Mouse (Mus musculus) heart, postnatal 14 days (tissue): ENCODE results near the gene Rictor. TPM values are rescaled to one million over a fixed set of nuclear protein-coding genes. Genes with fewer than 3 reads are reported as not detected.

Experiments used
- DNase-seq, 2 experiments: peaks; one replicate each; pipeline ENCODE4 v3.0.0; 2021 to 2022
- intact Hi-C: fragments of 180-260 bp; cut with DNase I; formaldehyde crosslinking; loops from one replicate; pipeline ENCODE4 v1.15.1; 2025
- long read RNA-seq, 2 experiments: library from polyadenylated mRNA; stranded (forward); transcript quantifications; one replicate each; pipeline ENCODE4 v2.0.0; 2021
- total RNA-seq, 2 experiments: library from RNA; stranded (reverse); gene quantifications; 2 replicates each; pipeline ENCODE4 v1.2.3; 2021

Rictor gene
- total RNA-seq = 10 to 100 TPM; 15.7 to 16.5 TPM
- long read RNA-seq, experiment 1 = 0 reads
- long read RNA-seq, experiment 2 = 0 reads

DNA sequence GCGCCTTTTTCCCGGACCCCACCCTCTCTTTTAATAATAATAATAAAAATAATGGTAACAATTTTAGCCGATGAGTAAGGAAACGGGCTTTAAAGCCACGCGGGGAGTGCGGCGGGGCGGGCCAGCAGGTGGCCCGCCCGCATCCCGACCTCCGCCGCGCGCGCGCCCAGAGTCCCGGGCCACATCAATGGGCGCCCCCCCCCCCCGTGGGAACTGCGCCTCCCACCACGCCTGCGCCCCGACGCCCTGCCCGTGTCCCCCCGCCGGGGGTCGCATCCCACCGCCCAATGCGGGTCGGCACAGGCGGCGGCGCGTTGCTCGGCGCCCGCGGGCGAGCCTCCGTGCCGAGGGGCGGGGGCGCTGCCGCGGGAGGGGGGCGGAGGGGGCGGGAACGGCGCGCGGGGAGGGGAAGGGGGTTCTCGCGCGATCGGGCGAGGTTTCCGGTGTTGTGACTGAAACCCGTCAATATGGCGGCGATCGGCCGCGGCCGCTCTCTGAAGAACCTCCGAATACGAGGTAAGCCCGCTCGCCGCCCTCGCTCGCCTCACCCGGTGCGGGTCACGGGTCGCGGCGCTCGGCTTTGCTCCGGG is at the start of gene Rictor:
Gene Rictor, plus strand, starts transcription at position 444 of the 590 bp plus-strand sequence.
- intact Hi-C loops = loop anchor here (5.0 to 10.0 kb wide), 5 partner anchors 79 to 1593 kb away; partner anchors contain the start of genes Osmr and Rpl37
- peak; percentile 89 to 90 for DNase-seq

- DNase-seq = no peak
- intact Hi-C loops = no loop called here
Measured at GRCm38 (mm10) chr15:6661951-6662350, 46.2 kb upstream of the Rictor start.

DNA sequence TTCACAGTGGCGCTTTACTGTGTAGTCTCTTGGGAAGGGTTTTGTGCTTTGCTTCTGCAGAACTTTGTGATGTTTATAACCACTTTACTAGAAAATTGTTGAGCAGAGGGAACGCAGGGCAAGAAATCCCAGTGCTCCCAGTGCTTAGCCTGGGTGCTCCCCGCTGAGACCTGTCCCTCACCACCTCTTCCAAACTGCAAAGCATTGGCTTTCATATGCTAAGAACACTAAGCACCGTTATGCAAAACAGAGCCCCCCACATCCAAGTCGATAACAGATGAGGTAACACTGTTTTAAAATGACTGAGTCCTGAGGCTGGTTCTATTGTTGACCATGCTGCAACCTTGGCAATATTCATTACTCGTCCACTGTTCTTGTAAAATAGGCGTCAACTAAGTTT is 44.2 kb upstream of the Rictor start:
- intact Hi-C loops = no loop called here
- DNase-seq = no peak

- DNase-seq = no peak
- intact Hi-C loops = no loop called here
Measured at GRCm38 (mm10) chr15:6666072-6666471, 42.1 kb upstream of the Rictor start.

DNA sequence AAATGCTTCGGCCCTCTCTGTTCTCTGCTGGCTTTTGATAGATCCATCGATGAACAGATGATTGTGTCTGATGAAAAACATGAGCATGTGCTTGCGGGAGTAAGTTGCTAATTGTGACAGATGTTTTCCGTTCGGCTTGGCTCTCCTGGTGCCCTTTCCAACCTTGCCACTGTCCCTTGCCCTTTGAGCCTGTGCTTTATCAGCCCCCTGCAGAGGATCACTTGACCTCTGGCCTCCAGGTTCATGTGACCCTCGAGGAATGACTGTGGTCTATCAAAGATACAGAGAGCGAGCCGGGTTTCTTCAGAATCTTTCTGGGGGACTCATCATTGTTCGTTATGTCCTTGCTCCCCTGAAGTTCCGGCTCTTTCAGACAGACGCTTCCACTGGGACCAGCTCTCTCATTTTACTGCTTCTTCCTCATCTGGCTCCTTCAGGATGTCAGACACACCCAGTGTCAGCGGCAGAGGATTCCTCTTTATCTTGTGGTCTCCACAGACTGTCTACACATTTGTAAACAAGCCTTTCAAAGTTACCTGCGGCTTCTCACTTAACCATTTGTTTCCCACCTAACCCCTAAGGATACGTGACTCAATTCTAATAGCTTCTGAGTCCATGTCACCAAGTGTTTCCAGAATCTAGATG is 39.3 kb upstream of the Rictor start:
- no peak for DNase-seq
- intact Hi-C loops = no loop called here

DNA sequence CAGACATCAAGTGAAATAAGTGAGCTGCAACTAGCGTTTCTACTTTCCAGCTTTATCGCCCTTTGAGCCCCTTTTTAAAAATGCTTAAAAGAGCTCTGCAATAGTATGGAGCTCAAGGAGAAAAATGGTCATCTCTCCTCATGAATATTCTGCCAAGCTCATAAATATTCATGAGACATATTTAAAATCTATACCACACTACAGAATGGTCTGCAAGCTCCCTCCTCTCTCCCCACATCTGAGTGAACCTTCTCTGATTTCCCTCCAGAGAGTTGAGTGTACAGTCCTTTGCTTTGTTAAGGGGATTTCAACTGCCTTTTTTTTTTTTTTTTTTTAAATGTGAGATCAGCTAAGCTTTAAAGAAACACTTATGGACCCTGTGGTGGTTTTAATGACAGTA is 29.7 kb upstream of the Rictor start:
- no peak for DNase-seq

GRCm38 (mm10) chr15:6702164-6702563 is 6.0 kb upstream of the Rictor start:
- intact Hi-C loops = loop anchor here (10.0 kb wide), 3 partner anchors 173 to 1587 kb away; partner anchors contain the start of genes Osmr and Rpl37
- peak in 1 of 2 experiments; percentile 14 for DNase-seq

More for the DNA sequence above, 29.7 kb upstream of the Rictor start:
- intact Hi-C loops = no loop called here

GRCm38 (mm10) chr15:6705351-6705901 is 2.8 kb upstream of the Rictor start:
- intact Hi-C loops = loop anchor here (5.0 to 10.0 kb wide), 5 partner anchors 78 to 1591 kb away; partner anchors contain the start of genes Osmr and Rpl37

GRCm38 (mm10) chr15:6707551-6707935 is 636 bp upstream of the Rictor start:
- DNase-seq = peak; percentile 67 to 69
- intact Hi-C loops = loop anchor here (5.0 to 10.0 kb wide), 5 partner anchors 80 to 1593 kb away; partner anchors contain the start of genes Osmr and Rpl37

More at GRCm38 (mm10) chr15:6705351-6705901, 2.8 kb upstream of the Rictor start:
- DNase-seq = no peak

DNA sequence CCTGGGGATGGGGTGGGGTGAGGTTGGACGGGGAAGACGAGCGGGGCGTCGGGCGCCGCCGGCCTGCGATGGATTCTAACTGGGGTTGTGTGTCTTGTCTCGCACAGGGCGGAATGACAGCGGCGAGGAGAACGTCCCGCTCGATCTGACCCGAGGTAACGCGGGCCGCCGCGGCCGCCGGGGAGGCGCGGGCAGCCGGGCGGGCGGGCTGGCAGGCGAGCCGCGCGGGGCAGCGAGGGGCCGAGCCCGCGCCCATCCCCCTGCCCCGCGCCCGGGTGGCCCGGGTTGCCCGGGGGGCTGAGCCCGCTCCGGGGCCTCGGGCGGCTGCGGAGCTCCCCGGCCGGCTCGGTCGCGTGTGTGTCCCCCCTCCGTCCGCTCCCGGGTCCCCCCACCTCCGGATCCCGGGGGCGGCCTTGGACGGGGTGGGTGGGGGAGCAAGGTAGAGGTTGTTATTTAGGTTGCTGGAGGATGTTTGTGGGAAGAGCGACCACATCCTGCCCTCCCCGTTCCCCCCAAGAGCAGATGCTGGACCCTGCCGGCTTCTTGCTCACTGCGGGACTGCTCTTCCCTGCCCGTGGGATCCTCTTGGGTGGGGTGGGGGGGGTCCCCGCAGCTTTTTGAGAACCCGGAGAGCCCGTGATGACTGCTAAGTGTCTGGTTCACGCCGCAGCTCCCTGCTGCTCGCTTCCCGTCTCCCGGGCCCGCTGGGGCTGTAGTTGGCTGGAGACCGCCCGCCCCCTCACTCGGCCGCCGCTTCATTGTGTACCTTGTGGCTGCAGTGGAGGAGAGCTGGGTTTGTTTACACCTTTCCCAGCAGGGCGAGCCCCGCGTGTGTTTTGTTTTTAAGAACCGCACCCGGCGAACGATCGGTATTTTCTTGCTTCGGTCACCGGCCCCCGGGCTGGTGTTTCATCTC is 605 bp downstream of the Rictor start:
- intact Hi-C loops = loop anchor here (5.0 to 10.0 kb wide), 5 partner anchors 79 to 1594 kb away; partner anchors contain the start of genes Osmr and Rpl37
- peak; percentile 47 to 49 for DNase-seq

- intact Hi-C loops = loop anchor here (5.0 to 10.0 kb wide), 5 partner anchors 78 to 1595 kb away; partner anchors contain the start of genes Osmr and Rpl37
- DNase-seq = no peak
Measured at GRCm38 (mm10) chr15:6709618-6710017, 1.4 kb downstream of the Rictor start.

DNA sequence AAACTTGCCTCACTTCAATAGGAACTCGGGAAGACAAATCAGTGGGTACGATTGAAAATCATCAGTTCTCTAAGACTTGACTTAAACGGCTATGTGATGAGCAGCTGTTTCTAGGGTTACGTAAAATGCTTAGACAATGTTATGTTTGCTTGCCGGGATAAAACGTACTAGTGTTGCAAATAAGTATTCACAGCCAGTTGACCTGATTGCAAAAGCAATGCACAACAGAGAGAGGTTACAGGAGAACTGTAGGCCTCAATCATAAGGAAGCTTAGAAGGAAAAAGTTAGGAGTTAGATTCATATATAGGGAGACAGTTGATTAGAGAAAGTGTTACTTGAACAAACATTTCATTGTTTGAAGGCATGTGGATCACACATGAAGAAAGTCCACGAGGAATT is 2.2 kb downstream of the Rictor start:
- intact Hi-C loops = no loop called here

DNA sequence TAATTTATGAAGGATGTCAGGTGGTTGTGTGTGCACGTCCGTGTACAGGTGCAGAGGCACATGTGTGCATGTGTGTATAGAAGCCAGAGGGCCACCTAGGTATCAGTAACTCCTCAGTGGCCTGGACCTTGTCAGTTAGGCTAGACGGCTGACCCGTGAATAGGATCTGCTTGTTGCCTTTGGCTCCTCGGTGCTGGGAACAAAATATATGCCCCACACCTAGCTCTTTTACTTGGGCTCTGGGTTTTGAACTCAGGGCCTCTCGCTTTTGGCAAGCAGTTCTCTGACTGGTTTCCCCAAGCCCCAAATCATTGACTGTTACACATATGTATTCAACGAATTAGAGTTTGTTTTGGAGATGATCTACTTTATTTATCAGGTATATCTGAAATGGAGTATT is 3.0 kb downstream of the Rictor start:
- intact Hi-C loops = no loop called here
- no peak for DNase-seq

More for the DNA sequence above, 2.2 kb downstream of the Rictor start:
- no peak for DNase-seq

- DNase-seq = no peak
- intact Hi-C loops = no loop called here
Measured at GRCm38 (mm10) chr15:6714819-6715218, 6.6 kb downstream of the Rictor start.

- no peak for DNase-seq
- intact Hi-C loops = no loop called here
Measured at GRCm38 (mm10) chr15:6715237-6715636, 7.1 kb downstream of the Rictor start.

GRCm38 (mm10) chr15:6721385-6721784 is 13.2 kb downstream of the Rictor start:
- intact Hi-C loops = no loop called here
- DNase-seq = no peak

DNA sequence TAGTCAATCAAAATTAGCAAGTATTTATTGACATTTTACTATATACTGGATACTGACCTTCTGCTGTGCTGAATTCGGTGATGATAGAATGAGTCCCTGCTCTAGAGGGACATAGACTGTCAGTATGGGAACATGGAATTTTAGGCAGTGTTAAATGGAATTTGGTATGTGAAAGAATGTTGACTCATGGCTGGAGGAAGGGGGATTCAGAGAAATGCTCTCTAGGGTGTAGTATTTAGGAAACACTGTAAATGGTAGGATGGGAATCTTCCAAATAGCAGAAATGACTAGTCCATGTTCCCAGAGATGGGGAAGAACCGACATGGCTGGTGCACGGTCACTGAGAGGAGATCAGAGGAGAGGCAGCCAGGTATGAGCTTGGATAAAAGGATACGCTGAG is 13.6 kb downstream of the Rictor start:
- intact Hi-C loops = no loop called here
- DNase-seq = no peak

- no peak for DNase-seq
- intact Hi-C loops = no loop called here
Measured at GRCm38 (mm10) chr15:6722405-6723176, 14.4 kb downstream of the Rictor start.

DNA sequence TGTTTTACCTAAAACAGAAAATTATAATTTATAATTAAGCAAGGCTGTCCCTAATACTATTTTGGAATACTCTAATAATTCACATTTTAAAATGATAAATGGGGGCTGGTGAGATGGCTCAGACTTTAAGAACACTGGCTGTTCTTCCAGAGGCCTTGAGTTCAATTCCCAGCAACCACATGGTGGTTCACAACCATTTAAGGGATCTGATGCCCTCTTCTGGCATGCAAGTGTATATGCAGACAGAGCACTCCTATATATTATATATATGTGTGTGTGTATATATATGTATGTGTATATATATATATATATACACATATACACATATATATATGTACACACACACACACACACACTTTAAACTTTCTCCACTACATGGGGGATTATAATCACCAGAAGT is 15.2 kb downstream of the Rictor start:
- DNase-seq = no peak
- intact Hi-C loops = no loop called here
